Mouse (Mus musculus) kidney, adult 2 months (tissue): Measurements from ENCODE around the gene 2010300C02Rik.

ENCODE experiments used
- CTCF ChIP-seq: fragments of 200-500 bp; conservative IDR thresholded peaks from 2 replicates; pipeline ENCODE4 v1.5.1; 2011; ENCODE audit warnings: low read depth, mild to moderate bottlenecking, control low read depth, low read length, moderate library complexity, mixed read lengths; ENCODE audit not compliant: insufficient read depth, insufficient read length
- POLR2A ChIP-seq: fragments of 200-500 bp; IDR thresholded peaks from one replicate; pipeline ENCODE4 v1.6.1; 2011; ENCODE audit warnings: low read depth, low read length, control low read depth

DNA sequence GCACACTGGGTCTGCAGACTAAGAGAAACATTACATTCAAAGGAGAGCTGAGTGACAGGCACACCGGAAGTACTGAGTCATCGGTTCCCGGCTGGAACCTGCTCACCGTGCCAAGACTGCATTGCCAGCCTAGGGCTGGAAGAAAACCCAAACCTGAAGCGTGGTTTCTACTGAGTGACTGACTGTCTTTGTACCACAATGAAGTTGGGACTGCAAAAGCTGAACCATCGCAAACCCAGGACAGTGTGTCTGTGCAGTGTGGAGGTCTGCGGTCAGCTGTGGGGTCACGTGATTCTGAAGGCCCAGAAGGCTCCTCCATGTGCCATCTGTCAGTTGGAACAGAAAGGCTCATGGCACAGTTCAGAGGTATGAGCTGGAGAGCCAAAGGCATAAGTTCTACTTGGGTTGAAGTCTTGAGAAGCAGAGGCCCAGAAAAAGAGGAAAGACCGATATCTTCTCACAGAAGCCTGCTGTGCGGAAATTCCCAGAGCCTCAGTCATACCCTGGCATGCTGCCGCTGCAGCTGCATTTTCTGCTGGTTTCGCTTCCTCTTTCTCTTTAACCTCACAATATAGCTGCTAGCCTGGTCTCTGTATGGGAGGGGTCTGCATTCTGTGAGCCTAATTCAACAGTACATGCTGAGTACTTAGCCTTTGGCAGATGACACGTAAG lies 133.9 kb downstream of the 2010300C02Rik start:
- TF ChIP-seq CTCF, result no peak
- no peak for TF ChIP-seq POLR2A
